ENCODE assay signal across 9 mouse cellular contexts in genomic region chr8:114933248-114933647, GRCm38 (mm10).
A peak's percentile ranks its signal among the peaks of the same experiment; 100 is the strongest.
DNase-seq lines count a peak whose midpoint lies in the region; ATAC-seq and TF ChIP-seq lines count a peak whose summit lies in the region.
"Had no signal": no experiment of that assay in that cellular context is flagged by ENCODE, and none has a peak within 500 bp of the region (broad histone marks: within the 10 kb centered on the region; RNA-seq: fewer than 3 reads in every experiment).

No protein-coding gene starts in this region.

- no peak overlapping the region for H3K4me2 ChIP-seq in forebrain, embryonic 13.5 days

- peaks cover 31% of the 10 kb centered on the region for H3K4me1 ChIP-seq in heart, embryonic 10.5 days
- H3K4me1 ChIP-seq in thymus, adult 2 months (replicated peaks; ENCODE audit: control insufficient read depth, insufficient read depth, low read length), result 0 out of 2 replicates have a peak, but pooled peaks cover 3% of the 10 kb centered on the region
- H3K4me1 ChIP-seq in forebrain, embryonic 13.5 days, result peaks cover 24% of the 10 kb centered on the region

- no peak for TF ChIP-seq POLR2A in thymus, adult 2 months (IDR thresholded peaks at IDR 0.05; ENCODE audit: control insufficient read depth, extremely low read depth, insufficient read depth, low read length, poor library complexity)

- H3K36me3 ChIP-seq in heart, embryonic 10.5 days, result no peaks in the 10 kb centered on the region
- no peaks in the 10 kb centered on the region for H3K36me3 ChIP-seq in thymus, adult 2 months (ENCODE audit: control insufficient read depth, insufficient read depth, low read length)
- no peaks in the 10 kb centered on the region for H3K36me3 ChIP-seq in forebrain, embryonic 13.5 days (ENCODE audit: poor library complexity, severe bottlenecking)

- H3K27me3 ChIP-seq in heart, embryonic 10.5 days (ENCODE audit: insufficient read depth, poor library complexity, severe bottlenecking), result peaks cover 6% of the 10 kb centered on the region; the same call in 1 of the 2 replicates
- no peaks in the 10 kb centered on the region for H3K27me3 ChIP-seq in thymus, adult 2 months (ENCODE audit: control insufficient read depth, insufficient read depth, low read length)
- peaks cover 50% of the 10 kb centered on the region for H3K27me3 ChIP-seq in forebrain, embryonic 13.5 days

- H3K9me3 ChIP-seq in heart, embryonic 10.5 days, result no peaks in the 10 kb centered on the region
- H3K9me3 ChIP-seq in forebrain, embryonic 13.5 days (replicated peaks), result no peaks in the 10 kb centered on the region

- peak; percentile 12 to 13 for DNase-seq in heart, postnatal 36 days
- DNase-seq in heart, embryonic 10.5 days (ENCODE audit: low spot score), result no peak
- DNase-seq in thymus, adult 2 months, result peak; percentile 32
- no peak for DNase-seq in thymus, adult 18-20 months
- DNase-seq in embryo, embryonic 11 days, result peak; percentile 36
- DNase-seq in layer of hippocampus, postnatal 14 days (ENCODE audit: low spot score in 2 of 2), result no peak
- DNase-seq in urinary bladder, adult 2 months (ENCODE audit: low spot score), result no peak

- H3K4me3 ChIP-seq in heart, embryonic 10.5 days, result no peak overlapping the region
- H3K4me3 ChIP-seq in thymus, adult 2 months (ENCODE audit: control insufficient read depth, insufficient read depth, low read length), result no peak overlapping the region
- no peak overlapping the region for H3K4me3 ChIP-seq in forebrain, embryonic 13.5 days

- no peak overlapping the region for H3K27ac ChIP-seq in heart, embryonic 10.5 days
- H3K27ac ChIP-seq in thymus, adult 2 months (ENCODE audit: control insufficient read depth, insufficient read depth, low read length), result no peak overlapping the region
- no peak overlapping the region for H3K27ac ChIP-seq in forebrain, embryonic 13.5 days

- no peak for ATAC-seq in forebrain, embryonic 13.5 days
- ATAC-seq: forebrain, embryonic 16.5 days had no signal

- intact Hi-C loops in heart, postnatal 36 days (cut with DNase I), result loop anchor here (5.0 kb wide), 2 partner anchors 39 to 774 kb away; partner anchors contain the start of gene Maf

- no peak for TF ChIP-seq CTCF in thymus, adult 2 months (IDR thresholded peaks at IDR 0.05; ENCODE audit: borderline replicate concordance, control insufficient read depth, extremely low read depth, insufficient read depth, low read length, poor library complexity)

- 77% methylated on average over 1 of the region's 1 CpGs for WGBS in heart, embryonic 10.5 days
- WGBS in thymus, adult 2 months, result 100% methylated on average over 1 of the region's 1 CpGs
- WGBS in forebrain, embryonic 13.5 days, result 47% methylated on average over 1 of the region's 1 CpGs

- H3K9ac ChIP-seq in forebrain, embryonic 13.5 days, result no peak overlapping the region

Comparison
In these comparisons a context has a peak if more than half of its experiments do, and no peak if none do; other contexts are left out.
1. DNase-seq: peak in heart, postnatal 36 days (2 of 2), thymus, adult 2 months (single experiment) and embryo, embryonic 11 days (single experiment); none in heart, embryonic 10.5 days (single experiment), thymus, adult 18-20 months (0 of 2), layer of hippocampus, postnatal 14 days (0 of 2) and urinary bladder, adult 2 months (single experiment).